Mouse (Mus musculus): ENCODE results near the gene Gcnt7.

DNA sequence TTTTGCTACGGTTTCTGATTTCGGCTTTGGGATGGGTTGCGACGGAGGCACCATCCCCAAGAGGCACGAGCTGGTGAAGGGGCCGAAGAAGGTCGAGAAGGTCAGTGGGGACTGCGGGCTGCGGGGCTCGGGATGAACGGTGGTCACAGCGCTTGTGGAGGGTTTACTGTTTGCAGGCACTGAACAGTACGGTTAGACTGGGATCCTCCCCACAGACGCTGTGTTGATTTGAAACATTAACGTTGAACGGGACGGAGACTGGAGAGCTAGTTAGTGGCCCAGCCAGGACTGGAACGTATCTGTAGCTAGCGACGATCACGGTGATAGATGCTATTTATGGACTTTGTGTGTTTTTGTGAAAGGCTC is 17.8 kb downstream of the Gcnt7 start:
- TF ChIP-seq GATA1 (IDR thresholded peaks at IDR 0.05; ENCODE audit: borderline replicate concordance, low read length): no peak
- no peak for TF ChIP-seq FLI1 (IDR thresholded peaks at IDR 0.05; ENCODE audit: low read length)

All from megakaryocyte, embryonic 14.5 days (primary cell).